Mouse (Mus musculus): ENCODE results near the gene Rrm1.
"Not testable (repeated sequence)": the region's sequence is repeated elsewhere in the genome, so short reads cannot be mapped to it uniquely, and the experiment has no call there.

Rrm1 gene

DNA sequence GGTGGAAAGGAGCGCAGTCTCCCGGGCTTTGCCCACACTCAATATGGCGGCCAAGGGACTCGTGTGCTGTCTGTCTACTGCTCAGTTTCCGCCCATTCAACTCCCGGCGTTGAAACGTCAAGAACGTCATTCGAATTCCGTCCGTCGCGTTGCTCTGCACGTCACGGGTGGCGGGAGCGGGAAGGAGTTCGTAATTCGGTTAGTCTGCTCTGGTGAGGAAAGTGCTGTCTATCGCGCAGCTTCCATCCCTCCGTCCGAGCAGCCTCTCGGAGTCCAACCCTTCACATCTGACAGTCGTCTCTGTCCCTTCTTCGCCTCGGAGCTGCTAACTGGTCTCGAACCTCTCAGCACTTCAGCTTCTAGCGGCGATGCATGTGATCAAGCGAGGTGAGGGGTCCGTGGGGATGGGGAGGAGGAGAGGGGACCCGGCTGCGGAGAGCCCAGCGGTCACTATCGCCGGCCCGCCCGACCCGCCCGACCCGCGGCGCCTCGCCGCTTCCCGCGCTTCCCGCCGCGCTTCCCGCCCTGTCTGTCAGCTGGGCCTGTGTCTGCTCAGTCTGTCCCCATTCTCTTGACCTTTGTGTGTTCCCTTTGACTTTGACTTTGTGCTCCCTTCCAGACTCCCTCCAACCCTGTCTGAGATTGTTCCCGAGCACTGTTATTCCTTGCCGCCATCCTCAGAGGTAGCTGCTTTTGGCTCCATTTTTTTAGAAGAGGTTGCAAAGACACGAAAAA, at the start of gene Rrm1:
Gene Rrm1, plus strand, starts transcription at position 39 of the 735 bp plus-strand sequence.
- DNase-seq (ENCODE audit: low read depth, low spot score), result peak; percentile 99

DNA sequence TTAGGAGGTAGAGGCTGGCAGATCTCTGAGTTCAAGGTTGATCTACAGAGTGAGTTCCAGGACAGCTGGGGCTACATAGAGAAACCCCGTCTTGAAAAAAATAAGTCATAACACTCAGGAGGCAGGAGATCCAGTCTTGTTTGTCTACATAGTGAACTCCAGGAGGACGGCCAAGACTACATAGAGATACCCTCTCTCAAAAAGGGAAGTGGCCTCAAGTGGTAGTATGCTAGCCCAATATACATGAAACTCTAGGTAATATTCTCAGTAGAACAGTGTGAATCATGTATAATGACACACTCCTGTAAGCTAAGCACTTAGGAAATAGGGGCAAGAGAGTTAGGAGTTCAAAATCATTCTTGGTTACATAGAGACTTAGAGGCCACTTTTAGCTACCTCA, 47.6 kb upstream of the Rrm1 start:
- no peak for DNase-seq (ENCODE audit: low read depth, low spot score)

DNA sequence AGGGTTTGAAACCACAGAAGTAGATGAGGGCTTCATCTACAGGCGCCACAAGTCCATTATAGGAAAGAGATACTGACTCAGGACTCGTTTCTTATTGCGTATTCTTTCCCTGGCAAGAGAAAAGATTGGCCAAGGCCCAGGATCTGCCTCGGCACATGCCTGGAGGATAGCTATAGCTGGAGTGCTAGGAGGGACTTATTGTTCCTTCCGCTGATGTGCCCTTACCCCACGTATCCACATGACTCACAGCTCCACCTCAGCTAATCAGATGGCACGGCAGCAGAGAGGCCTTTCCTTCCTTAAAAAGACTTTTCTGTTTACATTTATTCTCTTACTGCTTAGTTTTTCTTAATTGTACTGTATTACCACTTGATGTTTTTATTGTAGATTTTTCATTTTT, 45.6 kb upstream of the Rrm1 start:
- no peak for DNase-seq (ENCODE audit: low read depth, low spot score)

DNA sequence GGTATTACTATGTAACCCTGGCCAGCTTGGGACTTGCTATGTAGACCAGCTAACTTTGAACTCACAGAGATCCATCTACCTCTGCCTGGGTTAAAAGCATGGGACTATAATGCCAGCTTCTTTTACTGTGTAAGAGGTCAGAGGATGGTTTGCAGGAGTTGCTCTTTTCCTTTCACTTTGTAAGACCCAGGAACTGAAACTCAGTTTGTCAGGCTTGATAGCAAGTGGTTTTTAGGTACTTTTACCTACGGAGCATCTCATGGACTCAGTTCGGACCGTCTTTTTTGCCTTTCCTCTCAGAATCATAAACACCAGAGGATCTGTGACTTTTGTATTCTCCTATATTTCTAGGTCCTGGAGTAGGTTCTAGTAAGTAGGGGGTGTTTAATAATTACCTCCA, 45.2 kb upstream of the Rrm1 start:
- no peak for DNase-seq (ENCODE audit: low read depth, low spot score)

DNA sequence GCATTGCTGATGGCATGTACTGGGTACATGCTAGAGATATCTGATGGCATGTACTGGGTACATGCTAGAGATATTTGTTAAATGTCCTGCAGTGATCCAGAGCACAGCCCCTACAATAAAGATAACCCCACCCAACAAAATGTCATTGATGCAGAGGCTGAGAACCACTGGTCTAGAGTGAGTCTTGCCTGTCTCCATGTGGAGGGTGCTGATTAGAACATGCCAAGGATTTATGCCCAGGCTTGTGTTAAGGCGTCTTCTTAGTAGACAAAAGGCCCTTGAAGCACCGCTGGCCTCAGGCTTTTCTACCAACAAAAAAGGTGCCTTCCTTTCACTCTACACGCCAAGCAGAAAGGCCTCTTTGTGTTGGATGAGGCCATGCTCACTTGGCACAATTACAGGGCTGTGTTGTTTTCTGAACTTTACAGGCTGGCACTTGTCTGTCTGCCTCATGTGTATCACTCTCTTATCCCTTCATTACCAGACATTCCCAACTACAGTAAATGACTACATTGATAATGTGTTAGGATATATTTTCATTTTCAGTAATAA, 42.2 kb upstream of the Rrm1 start:
- DNase-seq (ENCODE audit: low read depth, low spot score), result no peak

DNA sequence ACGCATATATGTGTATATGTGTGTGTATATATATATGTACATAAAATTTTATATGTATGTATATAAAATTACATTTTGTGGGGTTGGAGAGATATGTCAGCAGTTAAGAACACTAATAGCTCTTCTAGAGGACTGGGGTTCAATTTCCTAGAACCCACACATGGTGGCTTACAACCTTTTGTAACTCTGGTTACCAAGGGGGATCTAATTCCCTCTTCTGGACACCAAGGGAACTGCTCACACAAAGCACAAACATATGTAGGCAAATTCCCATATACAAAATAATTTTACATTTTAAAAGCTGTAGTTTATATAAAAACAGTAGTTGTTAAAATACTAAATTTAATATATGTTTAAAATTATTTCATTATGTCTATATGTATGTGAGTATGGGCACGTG, 37.4 kb upstream of the Rrm1 start:
- no peak for DNase-seq (ENCODE audit: low read depth, low spot score)

DNA sequence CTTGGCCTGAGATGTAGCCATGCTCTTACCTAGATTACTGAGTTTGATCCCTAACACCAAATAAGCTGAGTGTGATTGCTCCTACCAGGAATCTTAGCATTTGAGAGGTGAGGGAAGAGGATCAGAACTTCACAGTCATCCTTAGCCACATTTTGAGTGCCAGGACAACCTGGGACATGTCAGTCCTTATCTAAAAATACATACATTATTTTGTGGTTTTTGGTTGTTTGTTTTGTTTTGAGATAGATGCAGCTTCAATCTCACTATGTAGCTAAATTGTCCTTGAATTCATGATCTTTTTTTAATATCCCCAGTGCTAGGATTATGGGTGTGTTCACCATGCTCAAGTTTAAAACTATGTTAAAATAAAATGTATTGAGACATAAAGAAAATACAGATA, 34.1 kb upstream of the Rrm1 start:
- no peak for DNase-seq (ENCODE audit: low read depth, low spot score)

DNA sequence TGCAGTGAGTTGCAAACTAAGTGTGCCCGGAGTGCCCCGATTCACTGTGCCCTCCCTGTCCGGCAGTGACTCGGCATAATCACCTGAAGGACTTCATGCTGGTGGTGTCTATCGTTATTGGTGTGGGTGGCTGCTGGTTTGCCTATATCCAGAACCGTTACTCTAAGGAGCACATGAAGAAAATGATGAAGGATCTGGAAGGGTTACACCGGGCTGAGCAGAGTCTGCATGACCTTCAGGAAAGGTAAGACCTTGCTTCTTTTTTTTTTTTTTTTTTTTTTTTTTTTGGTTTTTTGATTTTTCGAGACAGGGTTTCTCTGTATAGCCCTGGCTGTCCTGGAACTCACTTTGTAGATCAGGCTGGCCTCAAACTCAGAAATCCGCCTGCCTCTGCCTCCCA, 26.2 kb upstream of the Rrm1 start:
- DNase-seq (ENCODE audit: low read depth, low spot score), result not testable (repeated sequence)

DNA sequence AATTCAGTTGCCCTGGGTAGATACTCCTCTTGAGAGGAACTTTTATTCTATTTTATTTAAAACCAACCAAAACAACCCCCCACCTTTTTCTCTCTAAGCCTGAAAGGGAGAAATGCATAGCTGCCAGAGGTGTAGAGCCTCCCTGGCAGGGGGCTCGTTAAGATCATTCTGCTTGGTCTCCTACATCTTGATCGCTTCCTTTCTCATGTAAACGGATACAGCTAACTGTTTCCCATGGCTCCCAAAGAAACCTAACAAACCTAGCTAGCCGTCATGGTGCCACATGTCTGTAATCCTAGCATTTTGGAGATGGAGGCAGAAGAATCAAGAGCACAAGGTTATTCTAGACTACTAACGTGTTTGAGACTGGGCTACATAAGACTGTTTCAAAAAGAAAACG, 25.7 kb upstream of the Rrm1 start:
- peak; percentile 89 for DNase-seq (ENCODE audit: low read depth, low spot score)

DNA sequence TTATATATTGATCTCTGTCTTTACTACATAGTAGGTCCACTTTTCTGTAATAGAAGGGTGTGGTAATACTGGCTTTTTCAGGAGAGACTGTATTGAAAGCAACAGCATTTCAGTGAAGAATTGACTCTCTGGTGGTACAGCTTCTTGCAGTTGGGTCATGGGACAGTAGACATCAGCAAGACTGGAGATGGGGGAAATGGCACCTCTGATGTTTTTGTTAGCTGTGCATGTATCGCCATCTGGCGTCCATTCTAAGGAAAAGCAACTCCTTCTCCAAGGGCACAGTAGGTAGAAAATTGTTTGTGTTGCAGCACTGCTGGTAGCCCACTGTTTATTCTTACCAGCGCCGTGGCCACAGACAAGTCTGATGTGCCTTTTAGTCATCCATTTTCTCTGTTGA, 24.1 kb upstream of the Rrm1 start:
- DNase-seq (ENCODE audit: low read depth, low spot score), result peak; percentile 85

DNA sequence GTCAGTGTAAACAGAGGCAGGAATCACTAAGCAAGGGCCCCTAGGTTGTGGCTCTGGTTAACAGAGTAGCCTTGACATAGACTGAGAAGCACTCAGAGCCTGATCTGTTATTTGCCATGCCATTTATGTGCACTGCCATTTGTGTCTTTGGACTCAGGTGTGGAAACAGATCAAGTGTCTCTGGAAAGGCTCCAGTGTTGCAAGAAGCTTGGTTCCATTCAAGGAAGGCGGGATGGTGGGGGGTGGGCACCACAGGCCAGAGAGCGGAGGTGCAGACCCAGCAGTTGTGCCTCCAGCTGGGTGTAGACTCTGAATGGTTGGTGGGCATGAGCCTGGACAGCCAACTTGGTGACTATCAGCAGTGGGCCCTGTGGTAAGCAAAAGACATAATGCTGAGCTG, 19.5 kb upstream of the Rrm1 start:
- DNase-seq (ENCODE audit: low read depth, low spot score), result no peak

DNA sequence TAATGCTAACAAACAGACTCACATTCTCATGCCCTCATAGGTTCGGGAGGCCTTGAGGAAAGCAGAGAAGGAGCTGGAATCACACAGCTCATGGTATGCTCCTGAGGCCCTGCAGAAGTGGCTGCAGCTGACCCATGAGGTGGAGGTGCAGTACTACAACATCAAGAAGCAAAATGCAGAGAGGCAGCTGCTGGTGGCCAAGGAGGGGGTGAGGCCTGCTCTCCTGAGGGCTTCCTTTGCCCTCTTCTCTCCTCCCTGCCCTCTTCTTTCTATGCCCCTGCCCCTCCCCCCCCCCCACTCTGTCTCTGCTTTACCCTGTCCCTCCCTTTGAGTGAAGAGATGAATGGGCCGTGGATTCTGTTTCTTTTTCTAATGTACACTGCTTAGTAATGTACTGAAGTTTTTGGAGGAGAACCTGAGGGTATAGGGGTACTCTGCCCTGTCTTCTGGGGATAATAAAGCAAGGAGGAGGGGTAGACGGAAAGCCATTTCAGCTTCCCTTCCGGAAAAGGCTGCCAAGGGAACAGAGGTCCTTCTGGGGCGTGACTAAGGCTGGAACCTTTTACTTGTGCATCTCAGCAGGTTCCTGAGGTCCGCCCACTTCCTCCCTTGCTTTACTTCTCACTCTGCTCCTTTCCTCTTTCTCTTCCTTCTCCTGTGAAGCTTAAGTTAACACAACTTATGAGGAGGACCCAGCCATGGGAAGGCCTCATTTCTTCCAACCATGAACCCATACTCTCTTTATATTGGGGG, 15.4 kb upstream of the Rrm1 start:
- peak; percentile 50 for DNase-seq (ENCODE audit: low read depth, low spot score)

DNA sequence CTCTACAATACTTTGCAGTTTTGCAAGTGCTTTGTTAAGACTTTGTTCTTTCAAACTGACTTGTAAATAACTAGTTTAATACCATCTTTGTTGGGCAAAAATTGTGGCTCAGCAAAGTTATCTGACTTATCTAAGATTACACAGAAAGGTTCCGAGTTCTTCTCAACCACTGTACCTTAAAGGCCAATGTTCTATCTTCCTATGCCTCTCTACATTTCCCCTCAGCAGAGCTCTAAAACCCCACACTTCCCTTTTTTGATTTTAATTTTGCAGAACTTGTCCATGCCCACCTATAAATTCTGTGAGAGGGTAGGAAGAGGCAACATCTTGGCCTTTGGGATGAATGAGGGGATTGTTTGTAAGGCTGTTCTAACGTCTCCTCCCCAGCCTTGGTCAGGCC, 7.2 kb upstream of the Rrm1 start:
- no peak for DNase-seq (ENCODE audit: low read depth, low spot score)

DNA sequence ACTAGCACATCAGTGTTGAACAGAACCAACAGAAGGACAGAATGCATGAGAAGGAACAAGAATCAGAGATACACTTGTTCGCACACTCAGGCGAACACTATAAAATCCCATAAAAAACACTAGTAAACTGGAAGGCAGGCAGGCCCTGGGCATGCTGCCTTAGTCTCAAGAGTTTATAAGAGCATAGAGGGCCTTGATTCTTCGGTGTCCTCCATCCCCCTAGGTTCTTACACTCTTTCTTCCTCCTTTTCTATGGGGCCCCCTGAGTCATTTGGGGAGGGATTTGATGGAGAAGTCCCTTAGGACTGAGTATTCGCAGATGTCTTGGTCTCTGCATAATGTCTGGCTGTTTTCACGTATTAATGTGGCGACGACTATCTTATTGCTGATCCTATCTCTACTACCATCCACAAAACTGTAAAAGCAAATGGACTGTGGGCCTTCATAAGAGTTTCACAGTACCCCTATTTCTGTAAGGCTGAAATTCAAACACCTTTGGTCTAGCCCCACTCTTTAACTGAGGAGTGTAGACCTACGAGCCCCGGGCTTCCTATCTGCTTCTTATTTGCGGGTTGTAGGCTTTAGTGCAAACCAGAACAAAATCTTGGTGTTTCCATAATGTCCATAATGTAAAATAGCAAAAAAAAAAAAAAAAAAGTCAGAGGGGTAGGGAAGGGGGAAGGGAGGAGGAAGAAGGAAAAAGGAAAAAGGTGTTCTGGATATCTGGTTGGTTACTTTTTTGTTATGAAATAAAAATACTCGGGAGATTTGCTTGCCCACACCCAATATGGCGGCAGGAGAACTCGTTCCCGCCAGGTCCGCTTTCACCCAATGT, 456 bp upstream of the Rrm1 start:
- no peak for DNase-seq (ENCODE audit: low read depth, low spot score)

DNA sequence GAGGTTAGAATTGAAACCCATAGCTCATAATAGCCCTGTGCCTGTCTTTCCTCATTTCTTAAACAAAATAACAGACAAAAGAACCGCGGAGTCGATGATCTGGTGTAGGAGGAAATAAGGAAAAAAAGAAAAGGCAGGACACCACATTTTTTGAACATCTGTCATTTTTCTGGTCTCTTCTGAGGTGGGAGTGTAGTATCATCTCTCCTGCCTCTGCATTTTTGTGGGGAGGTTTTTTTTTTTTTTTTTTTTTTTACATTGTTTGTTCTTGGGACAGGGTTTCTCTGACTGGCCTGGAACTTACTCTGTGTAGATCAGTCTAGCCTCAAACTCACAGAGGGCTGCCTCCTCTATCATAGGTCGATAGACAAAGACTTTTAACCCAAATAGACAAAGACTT, 937 bp downstream of the Rrm1 start:
- no peak for DNase-seq (ENCODE audit: low read depth, low spot score)

DNA sequence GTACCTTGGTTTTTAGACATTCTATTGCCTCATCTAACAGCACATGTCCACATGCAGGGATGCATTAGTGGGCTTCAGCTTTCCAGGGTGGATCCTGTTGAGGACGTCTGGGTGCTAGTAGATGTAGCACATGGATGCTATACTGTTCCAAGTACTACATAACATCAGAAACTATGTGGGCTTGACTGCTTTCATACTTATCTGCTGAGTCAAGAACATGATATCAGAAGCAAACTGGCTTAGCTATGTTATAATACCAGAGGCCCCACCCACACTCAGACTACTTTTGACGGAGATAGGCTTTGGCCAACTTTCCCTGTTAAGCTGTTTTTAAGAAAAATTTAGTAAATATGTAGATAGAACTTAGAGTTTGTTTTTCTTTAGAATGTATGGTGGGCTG, 2.8 kb downstream of the Rrm1 start:
- DNase-seq (ENCODE audit: low read depth, low spot score), result no peak

DNA sequence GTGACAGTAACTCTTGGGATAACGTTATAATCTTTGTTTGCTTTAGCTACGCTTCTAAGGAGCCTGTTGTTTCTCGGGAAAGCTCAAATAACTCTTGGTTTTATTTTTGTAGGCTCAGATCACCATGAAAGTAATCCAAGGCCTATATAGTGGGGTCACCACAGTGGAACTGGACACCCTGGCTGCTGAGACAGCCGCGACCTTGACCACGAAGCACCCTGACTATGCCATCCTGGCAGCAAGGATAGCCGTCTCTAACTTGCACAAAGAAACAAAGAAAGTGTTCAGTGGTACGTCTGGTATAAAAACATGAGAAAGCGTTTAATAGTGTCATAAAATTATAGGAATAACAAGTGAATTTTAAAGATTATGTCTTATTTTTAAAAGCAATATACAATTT, 4.9 kb downstream of the Rrm1 start:
- no peak for DNase-seq (ENCODE audit: low read depth, low spot score)

DNA sequence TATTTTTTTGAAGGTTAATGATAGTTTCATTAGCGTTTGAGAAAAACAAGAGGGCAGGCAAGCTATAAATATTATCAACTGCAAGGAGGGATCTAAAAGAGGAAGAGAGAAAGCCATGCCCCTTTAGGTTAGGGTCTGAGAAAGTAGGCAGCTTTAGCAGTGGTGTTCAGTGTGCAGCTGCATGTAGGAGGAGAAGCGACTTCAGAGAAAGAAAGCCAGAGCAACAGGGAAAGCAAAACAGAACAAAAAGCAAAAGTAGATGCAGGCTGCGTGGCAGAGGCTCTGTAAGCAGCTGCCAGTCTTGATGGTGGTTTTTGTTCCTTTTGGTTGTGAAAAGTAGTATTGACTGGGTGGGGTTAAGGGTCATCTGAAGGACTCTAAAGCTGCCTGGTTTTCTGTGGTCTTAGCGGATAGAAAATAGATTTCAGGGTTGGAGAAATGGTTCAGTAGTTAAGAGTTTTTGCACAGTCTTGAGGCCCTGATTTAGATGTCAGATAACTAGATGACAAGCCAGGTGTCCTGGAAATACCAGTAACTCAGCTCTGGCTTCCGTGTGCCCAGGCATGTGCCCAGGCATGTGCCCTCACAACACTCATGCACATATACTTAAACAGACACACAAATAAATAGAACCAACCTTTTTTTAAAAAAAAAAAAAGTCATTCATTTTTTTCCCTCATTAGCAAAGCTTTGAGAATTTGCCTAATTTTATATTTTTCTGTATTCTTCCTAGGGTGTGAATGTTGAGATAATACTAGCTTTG, 17.3 kb downstream of the Rrm1 start:
- DNase-seq (ENCODE audit: low read depth, low spot score), result no peak

DNA sequence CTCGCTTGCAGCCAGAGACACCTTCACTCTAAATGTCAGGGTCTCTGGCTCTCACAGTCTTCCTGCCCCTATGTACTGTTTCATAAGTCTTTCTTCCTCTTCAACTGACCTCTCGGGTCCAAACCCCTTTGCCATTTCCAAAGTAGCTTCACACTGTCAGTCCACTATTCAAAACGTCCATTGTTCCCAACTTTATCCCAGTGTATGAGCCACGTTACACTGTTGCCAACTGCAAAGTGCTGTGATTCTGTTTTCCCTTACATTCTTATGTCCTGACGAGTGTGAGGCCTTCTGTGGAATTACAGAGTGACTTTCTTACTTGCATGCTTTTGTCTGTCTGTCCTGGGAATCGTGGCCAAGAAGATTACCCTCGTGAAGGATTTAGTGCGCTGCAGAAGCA, 26.1 kb downstream of the Rrm1 start:
- DNase-seq (ENCODE audit: low read depth, low spot score), result no peak

DNA sequence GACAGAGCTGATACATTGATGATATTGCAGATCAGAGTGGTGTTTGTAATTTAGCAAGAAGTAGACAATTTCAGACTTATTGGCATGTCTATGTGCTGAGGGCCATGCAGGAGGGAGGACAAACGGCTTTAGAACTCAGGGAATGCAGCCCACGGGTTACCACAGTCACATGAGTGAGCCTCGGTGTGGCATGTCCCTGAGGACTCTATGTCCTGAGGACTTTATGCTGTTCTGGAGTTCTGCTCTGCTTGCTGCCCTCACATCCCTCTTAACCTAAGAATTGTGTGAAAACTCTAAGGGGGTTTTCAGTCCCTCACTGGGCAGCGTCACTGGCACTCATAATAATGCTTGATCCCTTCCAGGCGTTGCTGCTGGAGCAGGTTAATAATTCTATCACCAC, 31.2 kb downstream of the Rrm1 start:
- no peak for DNase-seq (ENCODE audit: low read depth, low spot score)

DNA sequence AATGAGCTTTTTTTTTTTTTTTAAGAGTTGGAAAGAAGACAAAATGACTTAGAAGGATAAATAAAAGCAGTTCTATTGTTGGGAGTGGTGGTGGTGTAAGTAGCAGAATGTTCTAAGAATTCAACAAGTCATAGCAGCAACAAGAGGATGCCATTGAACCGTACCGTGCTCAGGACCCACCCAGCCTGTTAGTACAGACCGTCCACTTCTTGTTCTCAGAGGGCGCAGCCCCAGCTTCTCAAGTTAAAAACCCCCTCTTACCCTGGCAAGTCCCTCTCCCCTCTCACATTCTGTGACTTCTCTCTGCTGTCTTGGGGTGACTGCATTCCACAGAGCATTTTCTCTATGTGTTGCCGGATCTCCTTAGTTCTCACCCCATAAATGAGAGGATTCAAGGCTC, 35.1 kb downstream of the Rrm1 start:
- DNase-seq (ENCODE audit: low read depth, low spot score), result no peak
